Mouse (Mus musculus) bone marrow, adult 2 months (tissue): Measurements from ENCODE around the gene P2ry4. TPM values are rescaled to one million over a fixed set of nuclear protein-coding genes. Genes with fewer than 3 reads are reported as not detected.

Experiments used
- H3K27ac ChIP-seq: fragments of 200-500 bp; 2 replicates; pipeline ENCODE4 v1.5.1; 2012; ENCODE audit warnings: low read depth, mild to moderate bottlenecking, control low read depth, inconsistent platforms, low read length; ENCODE audit not compliant: control insufficient read depth, poor library complexity, insufficient read depth
- H3K4me1 ChIP-seq: fragments of 200-500 bp; 2 replicates; pipeline ENCODE4 v1.6.1; 2011; ENCODE audit warnings: low read length; ENCODE audit not compliant: control insufficient read depth, insufficient read depth
- H3K4me3 ChIP-seq: fragments of 200-500 bp; replicated peaks from 2 replicates; pipeline ENCODE3; 2011; ENCODE audit warnings: mild to moderate bottlenecking, low read depth, low read length, control low read depth; ENCODE audit not compliant: control insufficient read depth
- CTCF ChIP-seq: fragments of 200-500 bp; IDR thresholded peaks from 2 replicates; pipeline ENCODE4 v1.5.1; 2011; ENCODE audit warnings: low read length, control low read depth; ENCODE audit not compliant: control insufficient read depth, insufficient read depth
- POLR2A ChIP-seq: fragments of 200-500 bp; IDR thresholded peaks from 2 replicates; pipeline ENCODE4 v1.6.1; 2011; ENCODE audit warnings: low read depth, mild to moderate bottlenecking, control low read depth, low read length, borderline replicate concordance; ENCODE audit not compliant: control insufficient read depth
- WGBS: fragments of 180-500 bp; shearing (Covaris S2); methylation state at CpG from one replicate; pipeline ENCODE4 v1.1.7; 2018; 5-methylcytosine and 5-hydroxymethylcytosine counted together
- polyA plus RNA-seq: library from polyadenylated mRNA; stranded (reverse); fragments of >200 nt; gene quantifications from 2 replicates; pipeline ENCODE4 v1.2.4, GENCODE M21; 2011; ENCODE audit warnings: low replicate concordance; ENCODE audit not compliant: missing spikeins, insufficient read depth, insufficient read length

The P2ry4 gene
- not detected in 2 replicates for polyA plus RNA-seq

DNA sequence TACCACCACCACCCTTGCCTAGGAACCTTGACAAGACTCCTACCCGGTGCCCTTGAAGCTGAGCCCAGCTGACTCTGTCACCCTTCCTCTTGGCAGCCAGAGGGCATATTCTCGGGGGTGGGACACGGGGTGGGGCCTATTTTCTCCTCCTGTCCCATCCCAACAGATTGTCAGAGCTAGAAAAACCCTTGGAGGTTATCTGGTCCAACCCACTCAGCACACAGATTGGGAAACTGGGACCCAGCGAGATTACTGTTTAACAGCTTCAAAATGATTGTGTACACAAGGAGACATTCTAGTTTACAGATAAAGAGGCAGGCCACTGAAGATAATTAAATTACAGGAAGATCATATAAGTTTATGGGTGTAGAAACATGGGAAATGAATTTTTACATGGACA lies at the start of gene P2ry4:
Gene P2ry4 (minus strand): TSS at position 79 of the 400 bp plus-strand sequence.
- Histone ChIP-seq H3K4me1 (no peaks in the 10 kb centered on the region), H3K4me3 (no peak within 1 kb of the TSS), H3K27ac (no peak within 1 kb of the TSS)
- WGBS: 55% methylated on average over 4 of the region's 4 CpGs
- TF ChIP-seq CTCF (no peak), POLR2A (no peak)

GRCm38 (mm10) chrX:100638477-100638876 lies 43.8 kb upstream of the P2ry4 start:
- H3K27ac ChIP-seq: no peak overlapping the region
- no peak overlapping the region for H3K4me3 ChIP-seq
- no peaks in the 10 kb centered on the region for H3K4me1 ChIP-seq
- WGBS: 56% methylated on average over 8 of the region's 8 CpGs
- TF ChIP-seq POLR2A: no peak
- no peak for TF ChIP-seq CTCF

DNA sequence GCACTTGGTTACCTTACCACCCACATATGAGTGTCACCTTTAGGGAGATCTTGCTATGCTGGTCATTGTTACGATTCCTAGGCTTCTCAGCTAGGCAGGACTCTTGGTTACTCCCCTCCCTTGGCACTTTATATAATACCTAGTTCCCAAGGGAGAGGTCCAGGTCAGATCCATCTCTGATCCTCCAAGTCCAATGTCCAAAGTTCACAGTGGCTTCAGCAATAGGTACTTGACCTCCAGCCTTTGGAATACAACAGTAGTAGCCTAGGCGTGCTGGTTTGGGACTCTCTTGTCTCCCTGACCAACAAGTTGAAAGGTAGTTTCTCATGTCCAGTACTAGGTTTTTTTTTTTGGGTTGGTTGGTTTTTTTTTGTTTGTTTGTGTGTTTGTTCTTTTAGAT lies 34.4 kb upstream of the P2ry4 start:
- WGBS: 84% methylated on average over 2 of the region's 2 CpGs
- Histone ChIP-seq H3K4me3 (no peak overlapping the region), H3K4me1 (no peaks in the 10 kb centered on the region)

DNA sequence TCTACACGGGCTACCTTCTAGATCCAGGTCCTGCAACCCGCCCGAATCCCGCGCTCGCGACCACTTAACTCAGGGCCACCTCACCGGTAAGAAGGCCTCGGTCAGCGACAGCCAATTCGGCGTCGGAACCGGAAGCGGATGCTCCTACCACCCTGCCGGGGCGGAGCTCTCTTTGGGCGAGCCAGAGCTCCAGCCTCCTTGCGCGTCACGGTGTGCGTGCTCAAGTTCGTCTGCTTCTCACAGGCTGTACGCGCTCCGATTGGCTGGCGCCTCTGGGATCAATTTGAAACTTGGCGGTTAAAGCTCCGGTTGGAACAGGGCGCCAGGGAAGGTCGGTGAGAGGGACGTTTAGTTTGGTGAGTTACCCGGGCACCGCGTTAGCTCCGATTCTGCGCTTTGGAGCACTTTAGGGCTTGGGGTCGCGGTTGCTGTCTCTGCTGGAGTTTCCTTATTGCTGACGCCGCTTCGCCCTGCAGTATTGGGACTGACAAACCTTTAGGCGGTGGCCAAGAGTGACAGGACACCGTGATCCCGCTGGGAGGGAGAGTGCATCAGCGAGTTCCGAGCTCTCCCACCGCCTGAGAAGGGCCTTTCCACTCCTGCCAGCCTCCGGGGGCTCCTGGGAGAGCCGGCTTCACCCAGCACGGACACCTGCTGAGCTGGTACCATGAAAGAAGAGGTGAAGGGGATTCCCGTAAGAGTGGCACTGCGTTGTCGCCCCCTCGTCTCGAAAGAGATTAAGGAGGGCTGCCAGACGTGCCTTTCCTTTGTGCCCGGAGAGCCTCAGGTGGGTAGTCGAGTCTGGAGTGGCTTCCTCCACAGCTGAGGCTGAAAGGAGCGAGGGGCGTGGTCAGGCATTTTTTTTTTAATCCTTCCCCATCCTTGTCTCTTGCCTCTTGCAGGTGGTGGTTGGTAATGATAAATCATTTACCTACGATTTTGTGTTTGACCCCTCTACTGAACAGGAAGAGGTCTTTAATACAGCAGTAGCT lies 31.4 kb upstream of the P2ry4 start, which contains the start of gene Pdzd11:
Gene Pdzd11 (minus strand): TSS at position 767 of the 992 bp plus-strand sequence.
- TF ChIP-seq CTCF: no peak
- peak; percentile 74; the same call in 1 of the 2 replicates for TF ChIP-seq POLR2A
- 13% methylated on average over 62 of the region's 62 CpGs for WGBS
- H3K4me1 ChIP-seq: no peaks in the 10 kb centered on the region
- peak within 1 kb of the TSS; percentile 77 for H3K27ac ChIP-seq
- peak within 1 kb of the TSS; percentile 92 for H3K4me3 ChIP-seq

More for the DNA sequence above, 34.4 kb upstream of the P2ry4 start:
- TF ChIP-seq CTCF (no peak), POLR2A (no peak)
- H3K27ac ChIP-seq: no peak overlapping the region

DNA sequence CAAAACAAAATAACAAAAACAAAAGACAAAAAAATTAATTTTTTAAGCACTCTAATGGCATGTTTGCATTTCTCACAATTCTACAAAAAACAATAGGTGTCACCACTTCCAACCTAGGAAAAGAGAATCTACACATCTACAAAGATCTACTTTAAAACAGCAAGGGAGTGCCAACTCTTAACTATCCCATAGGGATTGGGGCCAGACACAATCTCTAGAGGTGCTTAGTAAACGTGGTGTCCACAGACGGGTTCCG lies 30.8 kb upstream of the P2ry4 start, which contains the start of gene Kif4:
Gene Kif4 (plus strand): TSS at position 192 of the 256 bp plus-strand sequence.
- Histone ChIP-seq H3K4me3 (peak within 1 kb of the TSS; percentile 92), H3K27ac (peak within 1 kb of the TSS; percentile 77), H3K4me1 (no peaks in the 10 kb centered on the region)
- 16% methylated on average over 3 of the region's 3 CpGs for WGBS
- TF ChIP-seq CTCF (no peak), POLR2A (no peak)

- Histone ChIP-seq H3K4me1 (no peaks in the 10 kb centered on the region), H3K4me3 (peak overlapping the region; percentile 34), H3K27ac (no peak overlapping the region)
- WGBS: 18% methylated on average over 7 of the region's 7 CpGs
- TF ChIP-seq POLR2A: no peak
- no peak for TF ChIP-seq CTCF
Measured at GRCm38 (mm10) chrX:100625146-100625545, 30.5 kb upstream of the P2ry4 start.

DNA sequence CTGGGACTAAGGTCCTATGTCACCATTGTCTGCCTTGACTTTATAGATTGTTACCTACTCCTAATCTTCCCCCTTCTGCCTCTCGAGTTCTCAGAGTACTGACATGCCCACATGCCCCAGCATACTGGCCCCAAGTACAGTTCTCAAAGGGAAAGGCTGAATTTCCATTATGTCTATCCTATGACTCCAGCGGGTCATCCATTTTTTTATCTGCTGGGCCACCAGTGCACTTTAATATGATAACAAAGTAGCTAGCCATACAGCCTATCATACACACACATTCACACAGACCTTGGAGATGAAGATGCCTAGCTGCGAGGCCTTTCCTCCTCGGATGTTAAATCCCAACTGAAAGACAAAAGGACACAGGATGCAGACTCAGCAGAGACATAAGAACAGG lies 29.6 kb upstream of the P2ry4 start:
- no peaks in the 10 kb centered on the region for H3K4me1 ChIP-seq
- no peak overlapping the region for H3K4me3 ChIP-seq
- 69% methylated on average over 4 of the region's 4 CpGs for WGBS
- TF ChIP-seq POLR2A: no peak
- TF ChIP-seq CTCF: no peak
- no peak overlapping the region for H3K27ac ChIP-seq

DNA sequence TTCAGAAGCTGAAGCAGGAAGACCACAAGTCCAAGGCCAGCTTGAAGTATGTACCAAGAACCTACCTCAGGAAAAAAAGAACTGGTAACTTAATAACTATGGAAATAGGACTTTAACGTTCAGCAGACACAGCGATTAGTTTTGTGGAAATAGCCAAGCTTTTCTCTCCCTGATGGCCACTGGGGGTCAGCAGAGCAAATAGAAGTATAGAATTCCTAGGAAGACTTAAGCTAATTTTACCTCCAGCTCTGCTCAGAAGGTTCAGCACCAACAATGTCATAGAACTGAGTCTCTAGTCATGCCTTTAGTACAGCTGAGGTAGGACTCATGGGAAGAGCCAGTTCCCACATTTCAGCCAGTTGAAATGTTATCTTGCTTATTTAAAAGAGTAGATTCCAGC lies 26.7 kb upstream of the P2ry4 start:
- H3K4me3 ChIP-seq: no peak overlapping the region
- H3K27ac ChIP-seq: no peak overlapping the region
- 76% methylated on average over 2 of the region's 2 CpGs for WGBS
- TF ChIP-seq CTCF: no peak
- TF ChIP-seq POLR2A: no peak
- no peaks in the 10 kb centered on the region for H3K4me1 ChIP-seq

DNA sequence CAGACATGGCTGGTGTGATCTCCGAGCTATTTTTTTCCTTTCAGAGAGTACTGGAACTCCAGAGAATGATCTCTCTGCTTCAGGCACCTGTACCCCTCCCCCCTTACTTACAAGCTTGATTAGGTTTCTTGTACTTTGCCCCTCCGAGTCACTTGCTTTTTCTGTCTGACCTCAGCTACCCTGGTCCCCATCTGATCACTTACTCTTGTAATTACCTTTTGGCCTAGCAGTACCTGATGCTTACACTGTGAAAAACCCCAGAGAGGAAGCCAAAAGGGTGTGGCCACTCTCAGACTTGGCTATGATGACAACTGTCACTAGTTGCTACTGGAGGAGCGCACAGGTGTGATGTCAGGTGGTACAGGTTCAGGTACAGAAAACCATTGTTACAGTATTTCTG lies 23.8 kb upstream of the P2ry4 start:
- Histone ChIP-seq H3K4me1 (no peaks in the 10 kb centered on the region), H3K4me3 (no peak overlapping the region), H3K27ac (no peak overlapping the region)
- 59% methylated on average over 3 of the region's 3 CpGs for WGBS
- no peak for TF ChIP-seq POLR2A
